Mouse (Mus musculus) ES-E14 (cell line): Measurements from ENCODE around the gene Tktl1. TPM values are rescaled to one million over a fixed set of nuclear protein-coding genes. Genes with fewer than 3 reads are reported as not detected.
"Not testable (repeated sequence)": the region's sequence is repeated elsewhere in the genome, so short reads cannot be mapped to it uniquely, and the experiment has no call there.

Source experiments
- DNase-seq: peaks from one replicate; pipeline ENCODE4 v3.0.0-alpha.2; 2013; ENCODE audit warnings: low read depth, low spot score
- H3K27ac ChIP-seq: 2 replicates; pipeline ENCODE4 v1.5.1; 2012; ENCODE audit warnings: low read depth, mild to moderate bottlenecking, low read length, moderate library complexity, mixed read lengths; ENCODE audit not compliant: poor library complexity, insufficient read depth, severe bottlenecking
- H3K36me3 ChIP-seq: 2 replicates; pipeline ENCODE4 v1.6.1; 2012; ENCODE audit warnings: mild to moderate bottlenecking, low read length, moderate library complexity, mixed read lengths; ENCODE audit not compliant: control insufficient read depth, poor library complexity, insufficient read depth, severe bottlenecking
- H3K4me1 ChIP-seq, 2 experiments: fragments of 150-350 bp in 1 of 2; sonication (generic) in 1 of 2; 2 replicates each; pipeline ENCODE4 v1.6.1; 2012; ENCODE audit warnings: low read length in 2 of 2, mild to moderate bottlenecking in 1 of 2, mixed read lengths in 1 of 2; ENCODE audit not compliant: control insufficient read depth in 2 of 2, insufficient read depth in 2 of 2, poor library complexity in 1 of 2
- H3K4me3 ChIP-seq, 2 experiments: fragments of 150-350 bp in 1 of 2; sonication (generic) in 1 of 2; 2 replicates each; pipeline ENCODE4 v1.5.1; 2012; ENCODE audit warnings: low read length in 2 of 2, low read depth in 1 of 2, mild to moderate bottlenecking in 1 of 2, mixed read lengths in 1 of 2; ENCODE audit not compliant: insufficient read depth in 1 of 2, poor library complexity in 1 of 2, severe bottlenecking in 1 of 2
- H3K9ac ChIP-seq: 2 replicates; pipeline ENCODE4 v1.6.1; 2012; ENCODE audit warnings: low read depth, mild to moderate bottlenecking, low read length, mixed read lengths; ENCODE audit not compliant: poor library complexity, insufficient read depth, severe bottlenecking
- H3K9me3 ChIP-seq: fragments of 150-350 bp; sonication (generic); 2 replicates; pipeline ENCODE4 v1.6.1; 2012; ENCODE audit warnings: low read depth, mild to moderate bottlenecking, low read length; ENCODE audit not compliant: control insufficient read depth, insufficient read depth
- CHD2 ChIP-seq: IDR thresholded peaks from 2 replicates; pipeline ENCODE4 v1.6.1; 2014; ENCODE audit warnings: mild to moderate bottlenecking, low read depth, low read length, inconsistent platforms
- HCFC1 ChIP-seq: IDR thresholded peaks from 2 replicates; pipeline ENCODE4 v1.6.1; 2012; ENCODE audit warnings: low read length, inconsistent platforms, borderline replicate concordance; ENCODE audit not compliant: insufficient read depth
- MAFK ChIP-seq: IDR thresholded peaks from 2 replicates; pipeline ENCODE4 v1.6.1; 2014; ENCODE audit warnings: mild to moderate bottlenecking, low read depth, low read length, inconsistent platforms; ENCODE audit not compliant: insufficient read depth
- ZC3H11A ChIP-seq: IDR thresholded peaks from 2 replicates; pipeline ENCODE4 v1.6.1; 2012; ENCODE audit warnings: low read depth, mild to moderate bottlenecking, inconsistent platforms, low read length, borderline replicate concordance
- ZNF384 ChIP-seq: IDR thresholded peaks from 2 replicates; pipeline ENCODE4 v1.6.1; 2012; ENCODE audit warnings: low read depth, low read length, inconsistent platforms
- in situ Hi-C, 2 experiments: fragments of 600-800 bp; cut with MboI; formaldehyde crosslinking; loops; one replicate each; pipeline ENCODE4 v1.15.1; 2025; ENCODE audit warnings: low sequenced_read_pairs in 2 of 2, inconsistent platforms in 1 of 2; ENCODE audit not compliant: unreplicated experiment in 2 of 2
- total RNA-seq: library from RNA; depleted of rRNA; stranded (reverse); fragments of 300-350 nt; gene quantifications from 2 replicates; pipeline ENCODE4 v1.2.3, GENCODE M21; 2012

Tktl1 gene
- total RNA-seq, 1 experiment: 0.89 TPM

DNA sequence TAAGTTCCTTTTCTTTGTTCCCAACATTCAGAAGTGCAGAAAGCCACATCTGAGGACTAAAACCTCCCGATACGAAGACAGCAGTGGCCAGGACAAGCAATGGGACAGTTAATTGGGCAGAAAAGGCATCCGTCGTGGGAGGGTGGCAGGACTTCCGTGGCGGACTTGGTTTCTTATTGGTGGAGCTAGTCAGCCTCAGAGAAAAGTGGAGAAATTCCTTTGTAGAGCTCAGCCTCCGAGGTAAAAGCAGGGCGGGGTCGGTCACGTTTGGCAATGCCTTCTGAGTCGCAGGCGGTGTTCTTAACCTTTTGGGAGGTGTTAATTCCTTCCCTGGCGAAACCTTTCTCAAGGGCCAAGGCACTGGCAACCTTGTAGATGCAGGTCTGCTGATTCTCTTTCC is 42.4 kb downstream of the Tktl1 start:
- Histone ChIP-seq H3K27ac (no peak overlapping the region), H3K4me1 (no peaks in the 10 kb centered on the region), H3K36me3 (peaks cover 5% of the 10 kb centered on the region), H3K9ac (no peak overlapping the region), H3K4me3 (no peak overlapping the region), H3K9me3 (no peaks in the 10 kb centered on the region)
- in situ Hi-C loops: no loop called here
- TF ChIP-seq CHD2 (no peak), HCFC1 (no peak), MAFK (no peak), ZC3H11A (no peak), ZNF384 (no peak)
- peak; percentile 17 for DNase-seq

DNA sequence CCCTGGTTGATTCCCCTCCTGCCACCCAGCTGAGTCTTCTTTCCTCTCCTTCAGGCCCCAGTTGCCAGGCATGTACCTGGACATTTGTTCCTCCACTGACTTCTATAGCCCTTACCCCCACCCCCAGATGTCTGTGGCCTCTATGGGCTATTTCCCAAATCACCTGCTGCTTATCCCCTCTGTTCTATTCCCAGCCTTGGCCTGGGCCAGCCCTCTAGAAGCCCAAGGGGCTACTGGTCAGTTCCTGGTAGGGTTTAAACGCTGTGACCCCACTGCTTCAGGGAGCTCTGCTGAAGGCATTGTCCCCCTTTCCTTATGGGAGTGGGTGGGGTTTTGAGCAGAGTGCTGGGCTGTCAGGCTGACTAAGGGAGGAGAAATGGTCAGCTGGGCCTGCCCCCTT is 43.0 kb downstream of the Tktl1 start:
- DNase-seq, H3K4me1 ChIP-seq, in situ Hi-C loops, H3K9ac ChIP-seq, H3K27ac ChIP-seq, H3K4me3 ChIP-seq, H3K9me3 ChIP-seq: not testable (repeated sequence)
- peaks cover 12% of the 10 kb centered on the region for H3K36me3 ChIP-seq

GRCm38 (mm10) chrX:74230038-74230437 is 53.0 kb downstream of the Tktl1 start:
- DNase-seq: no peak
- Histone ChIP-seq H3K4me1 (no peaks in the 10 kb centered on the region), H3K27ac (no peak overlapping the region), H3K4me3 (no peak overlapping the region), H3K9me3 (no peaks in the 10 kb centered on the region), H3K9ac (no peak overlapping the region), H3K36me3 (peaks cover 82% of the 10 kb centered on the region)
- no peak for TF ChIP-seq ZNF384
- no peak for TF ChIP-seq HCFC1
- in situ Hi-C loops: loop anchor here (5.0 to 25.0 kb wide), 2 partner anchors 48 to 268 kb away; partner anchors contain the start of gene Hcfc1 (in 1 of the 2)

DNA sequence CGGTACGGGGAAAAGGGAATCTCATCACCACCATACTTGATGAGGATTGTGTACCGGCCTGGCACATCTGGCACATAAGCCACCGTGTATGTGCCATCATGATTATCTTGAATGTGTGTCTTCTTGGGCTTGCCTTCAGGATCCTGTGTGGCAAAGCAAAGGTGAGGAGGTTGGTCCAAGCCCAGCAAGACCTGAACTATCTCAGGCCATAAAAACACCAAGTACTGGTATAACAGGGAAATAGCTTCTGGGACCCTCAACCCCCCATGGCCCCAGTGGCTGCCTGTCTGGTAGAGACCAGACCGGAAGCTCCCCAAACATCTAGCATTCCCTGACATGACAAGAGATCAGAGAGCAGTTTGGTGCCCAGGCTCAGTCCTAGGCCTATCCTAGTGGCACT is 56.1 kb downstream of the Tktl1 start:
- Histone ChIP-seq H3K27ac (no peak overlapping the region), H3K4me1 (no peaks in the 10 kb centered on the region), H3K36me3 (peaks cover 82% of the 10 kb centered on the region), H3K4me3 (no peak overlapping the region), H3K9ac (no peak overlapping the region), H3K9me3 (no peaks in the 10 kb centered on the region)
- in situ Hi-C loops: loop anchor here (5.0 to 25.0 kb wide), 2 partner anchors 51 to 271 kb away; partner anchors contain the start of gene Hcfc1 (in 1 of the 2)
- TF ChIP-seq CHD2 (no peak), HCFC1 (no peak), ZNF384 (no peak), ZC3H11A (no peak), MAFK (no peak)
- DNase-seq: no peak

- no peaks in the 10 kb centered on the region for H3K4me1 ChIP-seq
- no peak overlapping the region for H3K9ac ChIP-seq
- peaks cover 69% of the 10 kb centered on the region for H3K36me3 ChIP-seq
- no peak overlapping the region for H3K4me3 ChIP-seq
- H3K9me3 ChIP-seq: no peaks in the 10 kb centered on the region
- H3K27ac ChIP-seq: no peak overlapping the region
- in situ Hi-C loops: loop anchor here (10.0 to 25.0 kb wide), 2 partner anchors 174 to 278 kb away; partner anchors contain the start of gene Hcfc1 (in 1 of the 2)
- TF ChIP-seq ZNF384: no peak
- no peak for TF ChIP-seq HCFC1
- TF ChIP-seq MAFK: no peak
- TF ChIP-seq CHD2: no peak
- no peak for TF ChIP-seq ZC3H11A
- DNase-seq: no peak
These were observed 63.3 kb downstream of the Tktl1 start for GRCm38 (mm10) chrX:74240332-74240731.
